Mouse (Mus musculus) T-cell, adult 2 months (primary cell): ENCODE measurements at regions not wholly inside any gene's neighbourhood (a gene's known extent, or its start where the extent isn't known, plus 50 kb on each side); places are given as distances from the start of the nearest gene placed in this dataset.

Source experiments
- DNase-seq: peaks from one replicate; pipeline ENCODE4 v3.0.0; 2022; ENCODE audit warnings: low spot score

- no peak for DNase-seq
Observed at GRCm38 (mm10) chr14:99713069-99713830, 414.8 kb downstream of the Klf5 start.

- no peak for DNase-seq
Observed at GRCm38 (mm10) chr14:99733474-99734199, 435.1 kb downstream of the Klf5 start.

- no peak for DNase-seq
Observed at GRCm38 (mm10) chr14:99734200-99734567, 435.7 kb downstream of the Klf5 start.

- no peak for DNase-seq
Observed at GRCm38 (mm10) chr14:99743625-99744297, 445.3 kb downstream of the Klf5 start.

GRCm38 (mm10) chr14:99745209-99745608 is 446.7 kb downstream of the Klf5 start:
- no peak for DNase-seq

- no peak for DNase-seq
Observed at GRCm38 (mm10) chr14:99748166-99748565, 449.7 kb downstream of the Klf5 start.

GRCm38 (mm10) chr14:99749308-99750305 is 451.1 kb downstream of the Klf5 start:
- no peak for DNase-seq

- no peak for DNase-seq
Observed at GRCm38 (mm10) chr14:99758045-99758444, 459.6 kb downstream of the Klf5 start.

GRCm38 (mm10) chr14:99763336-99763735 is 464.8 kb downstream of the Klf5 start:
- DNase-seq, result no peak

GRCm38 (mm10) chr14:99771009-99771408 is 472.5 kb downstream of the Klf5 start:
- DNase-seq, result no peak

GRCm38 (mm10) chr14:99772774-99773423 is 474.4 kb downstream of the Klf5 start:
- no peak for DNase-seq

GRCm38 (mm10) chr14:99778477-99778876 is 480.0 kb downstream of the Klf5 start:
- DNase-seq, result no peak

GRCm38 (mm10) chr14:99778957-99779356 is 480.5 kb downstream of the Klf5 start:
- DNase-seq, result no peak

GRCm38 (mm10) chr14:99783646-99784045 is 485.2 kb downstream of the Klf5 start:
- DNase-seq, result no peak

GRCm38 (mm10) chr14:99785106-99785505 is 486.6 kb downstream of the Klf5 start:
- DNase-seq, result no peak

- no peak for DNase-seq
Observed at GRCm38 (mm10) chr14:99786367-99786766, 487.9 kb downstream of the Klf5 start.

- no peak for DNase-seq
Observed at GRCm38 (mm10) chr14:99788185-99788584, 489.7 kb downstream of the Klf5 start.

- DNase-seq, result no peak
Observed at GRCm38 (mm10) chr14:99796293-99796692, 488.2 kb downstream of the Klf12 start.

GRCm38 (mm10) chr14:99806052-99806451 is 478.4 kb downstream of the Klf12 start:
- DNase-seq, result no peak

GRCm38 (mm10) chr14:99806599-99806998 is 477.9 kb downstream of the Klf12 start:
- no peak for DNase-seq
